Mouse (Mus musculus): ENCODE results near the gene Rhbdl1.
A peak's percentile ranks its signal among the peaks of the same experiment; 100 is the strongest.

Rhbdl1 gene

GRCm38 (mm10) chr17:25792615-25793014 is 44.5 kb downstream of the Rhbdl1 start, which contains the start of gene Fam173a:
Gene Fam173a (minus strand): TSS chr17:25792901.
- DNase-seq, result peak in 1 of 2 experiments; percentile 73

GRCm38 (mm10) chr17:25791843-25792527 is 45.1 kb downstream of the Rhbdl1 start:
- DNase-seq, result peak; percentile 90 to 91

- DNase-seq, result peak in 1 of 2 experiments; percentile 33
Measured at GRCm38 (mm10) chr17:25791320-25791842, 45.7 kb downstream of the Rhbdl1 start.

- no peak for DNase-seq
Measured at GRCm38 (mm10) chr17:25786781-25787504, 50.2 kb downstream of the Rhbdl1 start.

- no peak for DNase-seq
Measured at GRCm38 (mm10) chr17:25786280-25786679, 50.8 kb downstream of the Rhbdl1 start, which contains the start of gene Ccdc78. Gene Ccdc78 (plus strand): TSS chr17:25786580.

GRCm38 (mm10) chr17:25785281-25785745 is 51.8 kb downstream of the Rhbdl1 start, which contains the start of gene Haghl:
Gene Haghl (minus strand): TSS chr17:25785673.
- DNase-seq, result peak; percentile 97 to 98

Data from cerebellum, postnatal 25 days (tissue).